Mouse (Mus musculus) heart, postnatal 0 days (tissue): ENCODE measurements at regions not wholly inside any gene's neighbourhood (a gene's known extent, or its start where the extent isn't known, plus 50 kb on each side); places are given as distances from the start of the nearest gene placed in this dataset.

Experiments
- CTCF ChIP-seq: IDR thresholded peaks from 2 replicates; pipeline ENCODE4 v1.5.1; 2016; ENCODE audit warnings: antibody characterized with exemption, control low read depth, low read depth
- EP300 ChIP-seq: IDR thresholded peaks from 2 replicates; pipeline ENCODE4 v1.6.1; 2016; ENCODE audit warnings: antibody characterized with exemption, low read depth

- TF ChIP-seq CTCF (no peak), EP300 (no peak)
These were observed 72.2 kb upstream of the Boc start for GRCm38 (mm10) chr16:44630861-44631260.
